Mouse (Mus musculus): ENCODE measurements around the gene Cdc34b. TPM values are rescaled to one million over a fixed set of nuclear protein-coding genes. Genes with fewer than 3 reads are reported as not detected.

Cdc34b gene
- total and polyA plus RNA-seq, 3 experiments = 0.19 to 0.29 TPM; not detected in 1

DNA sequence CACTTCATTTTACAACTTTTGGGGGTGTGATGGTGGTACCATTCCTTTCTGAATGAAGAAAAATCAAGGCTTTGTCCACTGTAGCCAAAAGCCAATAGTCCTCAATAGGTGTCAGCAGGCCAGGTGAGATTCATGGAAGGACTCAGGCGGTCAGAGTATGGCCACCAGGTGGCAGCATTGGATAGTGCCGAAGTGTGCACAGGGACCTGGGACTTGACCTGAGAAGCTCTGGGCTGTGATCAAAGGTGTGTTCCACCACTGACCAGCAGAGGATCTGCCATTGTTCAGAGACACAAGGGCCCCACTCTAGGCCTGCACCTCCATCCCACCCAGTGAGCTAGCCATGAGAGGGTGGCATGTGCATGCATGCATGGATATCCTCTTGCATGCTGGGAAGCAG is 43.7 kb downstream of the Cdc34b start:
- no peak overlapping the region for H3K4me3 ChIP-seq (ENCODE audit: control insufficient read depth in 1 of 2, insufficient read depth in 1 of 2, low read depth in 2 of 2, low read length in 2 of 2)
- TF ChIP-seq UBTF (IDR thresholded peaks at IDR 0.05; ENCODE audit: borderline replicate concordance, insufficient read depth, low read depth, low read length) (no peak), ZKSCAN1 (IDR thresholded peaks at IDR 0.05; ENCODE audit: low read depth, low read length) (no peak), RAD21 (IDR thresholded peaks at IDR 0.05; ENCODE audit: low read depth, low read length) (peak; percentile 49), CHD1 (IDR thresholded peaks at IDR 0.05; ENCODE audit: low read depth, low read length) (no peak), CTCF (IDR thresholded peaks at IDR 0.05 in 2 of 3, conservative IDR thresholded peaks at IDR 0.05 in 1 of 3; ENCODE audit: control insufficient read depth in 1 of 3, insufficient read depth in 1 of 3, low read depth in 2 of 3, low read length in 3 of 3, poor library complexity in 1 of 3, severe bottlenecking in 1 of 3) (peak; percentile 68 to 92 (median 77)), ZC3H11A (IDR thresholded peaks at IDR 0.05; ENCODE audit: low read depth, low read length) (peak; percentile 30; the same call in 1 of the 2 replicates), SMC3 (IDR thresholded peaks at IDR 0.05; ENCODE audit: low read depth, low read length) (peak; percentile 50), MAZ (IDR thresholded peaks at IDR 0.05; ENCODE audit: low read depth, low read length) (no peak)
- no peaks in the 10 kb centered on the region for H3K36me3 ChIP-seq (ENCODE audit: control insufficient read depth in 1 of 2, insufficient read depth in 2 of 2, low read length in 2 of 2)
- H3K9ac ChIP-seq (ENCODE audit: control insufficient read depth, low read depth, low read length, poor library complexity, severe bottlenecking) = no peak overlapping the region
- no peaks in the 10 kb centered on the region for H3K4me1 ChIP-seq (ENCODE audit: control insufficient read depth in 1 of 2, insufficient read depth in 2 of 2, low read length in 2 of 2)
- no peak overlapping the region for H3K27ac ChIP-seq (ENCODE audit: control insufficient read depth, low read depth, low read length)
- no peaks in the 10 kb centered on the region for H3K9me3 ChIP-seq (replicated peaks; ENCODE audit: insufficient read depth, low read length)
- H3K79me2 ChIP-seq (ENCODE audit: control insufficient read depth, insufficient read depth, low read length, poor library complexity) = no peaks in the 10 kb centered on the region
- peaks cover 7 to 10% of the 10 kb centered on the region in 2 experiments for H3K27me3 ChIP-seq (ENCODE audit: control insufficient read depth in 1 of 2, insufficient read depth in 2 of 2, low read length in 2 of 2)
- DNase-seq (ENCODE audit: low read depth, low spot score) = peak; percentile 64

DNA sequence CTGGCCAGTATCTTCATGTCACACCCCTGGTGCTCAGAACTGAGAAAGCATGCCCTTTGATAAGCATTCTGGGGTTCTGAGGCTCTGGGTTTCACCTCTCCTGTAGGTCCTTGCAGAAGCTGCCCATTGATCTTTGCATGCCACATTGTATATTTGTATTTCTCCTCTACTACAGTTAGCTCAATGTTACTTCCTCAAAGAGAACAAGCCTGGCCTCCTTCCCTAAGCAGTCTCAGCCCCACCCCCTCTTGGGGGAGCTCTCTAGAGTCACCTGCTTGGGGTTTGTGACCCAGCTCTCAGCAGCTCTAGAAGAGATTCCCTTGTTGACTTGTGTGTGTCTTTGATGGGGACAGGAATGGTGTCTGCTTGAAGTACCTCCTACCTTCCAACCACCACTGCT is 50.1 kb downstream of the Cdc34b start:
- Histone ChIP-seq H3K4me1 (ENCODE audit: control insufficient read depth in 1 of 2, insufficient read depth in 2 of 2, low read length in 2 of 2) (no peaks in the 10 kb centered on the region), H3K27me3 (ENCODE audit: control insufficient read depth in 1 of 2, insufficient read depth in 2 of 2, low read length in 2 of 2) (peaks cover 9 to 14% of the 10 kb centered on the region in 2 experiments), H3K79me2 (ENCODE audit: control insufficient read depth, insufficient read depth, low read length, poor library complexity) (no peaks in the 10 kb centered on the region), H3K27ac (ENCODE audit: control insufficient read depth, low read depth, low read length) (no peak overlapping the region), H3K9ac (ENCODE audit: control insufficient read depth, low read depth, low read length, poor library complexity, severe bottlenecking) (no peak overlapping the region), H3K4me3 (ENCODE audit: control insufficient read depth in 1 of 2, insufficient read depth in 1 of 2, low read depth in 2 of 2, low read length in 2 of 2) (no peak overlapping the region), H3K36me3 (ENCODE audit: control insufficient read depth in 1 of 2, insufficient read depth in 2 of 2, low read length in 2 of 2) (no peaks in the 10 kb centered on the region), H3K9me3 (replicated peaks; ENCODE audit: insufficient read depth, low read length) (no peaks in the 10 kb centered on the region)
- peak; percentile 30 for DNase-seq (ENCODE audit: low read depth, low spot score)
- TF ChIP-seq MAZ (IDR thresholded peaks at IDR 0.05; ENCODE audit: low read depth, low read length) (no peak), ZMIZ1 (IDR thresholded peaks at IDR 0.05; ENCODE audit: low read depth, low read length) (no peak), USF1 (IDR thresholded peaks at IDR 0.05; ENCODE audit: low read depth, low read length) (no peak), USF2 (IDR thresholded peaks at IDR 0.05; ENCODE audit: borderline replicate concordance in 1 of 2, insufficient read depth in 1 of 2, low read depth in 1 of 2, low read length in 2 of 2) (no peak), UBTF (IDR thresholded peaks at IDR 0.05; ENCODE audit: borderline replicate concordance, insufficient read depth, low read depth, low read length) (no peak), MYC (IDR thresholded peaks at IDR 0.05; ENCODE audit: low read depth, low read length) (no peak), TCF12 (IDR thresholded peaks at IDR 0.05; ENCODE audit: low read depth, low read length) (no peak)

Other genes starting within 250 kb of the Cdc34b start
- not detected in 2 replicates for gene Epn3, start 241.8 kb upstream of the Cdc34b start, total RNA-seq (2012; rRNA removed)
- not detected for gene Epn3, start 241.8 kb upstream of the Cdc34b start, polyA plus RNA-seq (2012; ENCODE audit: insufficient read depth in 1 of 2, insufficient read length in 2 of 2, low read depth in 1 of 2, low replicate concordance in 2 of 2, missing spikeins in 1 of 2)
- gene Mycbpap, start 220.0 kb upstream of the Cdc34b start, total RNA-seq (2012; rRNA removed) = 0.12 TPM in 1 of 2 replicates, not detected in the other
- gene Mycbpap, start 220.0 kb upstream of the Cdc34b start, polyA plus RNA-seq (2012; ENCODE audit: insufficient read depth in 1 of 2, insufficient read length in 2 of 2, low read depth in 1 of 2, low replicate concordance in 2 of 2, missing spikeins in 1 of 2) = under 1 TPM in 1 of 2 experiments, not detected in 1; 0.17 TPM
- 27.9 and 28.7 TPM in 2 replicates for gene Rsad1, start 192.5 kb upstream of the Cdc34b start, total RNA-seq (2012; rRNA removed)
- 10 to 100 TPM in 1 of 2 experiments, not detected in 1; 24.0 TPM for gene Rsad1, start 192.5 kb upstream of the Cdc34b start, polyA plus RNA-seq (2012; ENCODE audit: insufficient read depth in 1 of 2, insufficient read length in 2 of 2, low read depth in 1 of 2, low replicate concordance in 2 of 2, missing spikeins in 1 of 2)
- gene Chad, start 176.7 kb upstream of the Cdc34b start, total RNA-seq (2012; rRNA removed) = 0.08 TPM in 1 of 2 replicates, not detected in the other
- gene Chad, start 176.7 kb upstream of the Cdc34b start, polyA plus RNA-seq (2012; ENCODE audit: insufficient read depth in 1 of 2, insufficient read length in 2 of 2, low read depth in 1 of 2, low replicate concordance in 2 of 2, missing spikeins in 1 of 2) = under 1 TPM in 1 of 2 experiments, not detected in 1; 0.11 TPM
- 2.8 and 3.3 TPM in 2 replicates for gene Acsf2, start 139.9 kb upstream of the Cdc34b start, total RNA-seq (2012; rRNA removed)
- 10 to 100 TPM in 1 of 2 experiments, not detected in 1; 13.1 TPM for gene Acsf2, start 139.9 kb upstream of the Cdc34b start, polyA plus RNA-seq (2012; ENCODE audit: insufficient read depth in 1 of 2, insufficient read length in 2 of 2, low read depth in 1 of 2, low replicate concordance in 2 of 2, missing spikeins in 1 of 2)
- gene Lrrc59, start 112.0 kb upstream of the Cdc34b start, total RNA-seq (2012; rRNA removed) = 423 and 464 TPM in 2 replicates
- gene Lrrc59, start 112.0 kb upstream of the Cdc34b start, polyA plus RNA-seq (2012; ENCODE audit: insufficient read depth in 1 of 2, insufficient read length in 2 of 2, low read depth in 1 of 2, low replicate concordance in 2 of 2, missing spikeins in 1 of 2) = 100 to 1,000 TPM; 486 to 633 TPM
- 114 and 129 TPM in 2 replicates for gene Mrpl27, start 88.0 kb upstream of the Cdc34b start, total RNA-seq (2012; rRNA removed)
- 100 to 1,000 TPM in 1 of 2 experiments, not detected in 1; 102 TPM for gene Mrpl27, start 88.0 kb upstream of the Cdc34b start, polyA plus RNA-seq (2012; ENCODE audit: insufficient read depth in 1 of 2, insufficient read length in 2 of 2, low read depth in 1 of 2, low replicate concordance in 2 of 2, missing spikeins in 1 of 2)
- 43.8 and 54.9 TPM in 2 replicates for gene Eme1, start 87.8 kb upstream of the Cdc34b start, total RNA-seq (2012; rRNA removed)
- 10 to 100 TPM in 1 of 2 experiments, not detected in 1; 41.8 TPM for gene Eme1, start 87.8 kb upstream of the Cdc34b start, polyA plus RNA-seq (2012; ENCODE audit: insufficient read depth in 1 of 2, insufficient read length in 2 of 2, low read depth in 1 of 2, low replicate concordance in 2 of 2, missing spikeins in 1 of 2)
- 8.4 and 10.1 TPM in 2 replicates for gene Xylt2, start 64.3 kb upstream of the Cdc34b start, total RNA-seq (2012; rRNA removed)
- gene Xylt2, start 64.3 kb upstream of the Cdc34b start, polyA plus RNA-seq (2012; ENCODE audit: insufficient read depth in 1 of 2, insufficient read length in 2 of 2, low read depth in 1 of 2, low replicate concordance in 2 of 2, missing spikeins in 1 of 2) = 10 to 100 TPM in 1 of 2 experiments, not detected in 1; 12.4 TPM
- not detected in 2 replicates for gene Gm11541, start 37.3 kb upstream of the Cdc34b start, total RNA-seq (2012; rRNA removed)
- not detected for gene Gm11541, start 37.3 kb upstream of the Cdc34b start, polyA plus RNA-seq (2012; ENCODE audit: insufficient read depth in 1 of 2, insufficient read length in 2 of 2, low read depth in 1 of 2, low replicate concordance in 2 of 2, missing spikeins in 1 of 2)
- not detected in 2 replicates for gene Tmem92, start 40.9 kb downstream of the Cdc34b start, total RNA-seq (2012; rRNA removed)
- gene Tmem92, start 40.9 kb downstream of the Cdc34b start, polyA plus RNA-seq (2012; ENCODE audit: insufficient read depth in 1 of 2, insufficient read length in 2 of 2, low read depth in 1 of 2, low replicate concordance in 2 of 2, missing spikeins in 1 of 2) = not detected
- gene Col1a1, start 194.4 kb downstream of the Cdc34b start, total RNA-seq (2012; rRNA removed) = 0.12 and 0.20 TPM in 2 replicates
- under 1 TPM in 1 of 2 experiments, not detected in 1; 0.61 TPM for gene Col1a1, start 194.4 kb downstream of the Cdc34b start, polyA plus RNA-seq (2012; ENCODE audit: insufficient read depth in 1 of 2, insufficient read length in 2 of 2, low read depth in 1 of 2, low replicate concordance in 2 of 2, missing spikeins in 1 of 2)
- gene Hils1, start 225.8 kb downstream of the Cdc34b start, total RNA-seq (2012; rRNA removed) = not detected in 2 replicates
- gene Hils1, start 225.8 kb downstream of the Cdc34b start, polyA plus RNA-seq (2012; ENCODE audit: insufficient read depth in 1 of 2, insufficient read length in 2 of 2, low read depth in 1 of 2, low replicate concordance in 2 of 2, missing spikeins in 1 of 2) = not detected
- gene Sgca, start 234.5 kb downstream of the Cdc34b start, total RNA-seq (2012; rRNA removed) = not detected in 2 replicates
- not detected for gene Sgca, start 234.5 kb downstream of the Cdc34b start, polyA plus RNA-seq (2012; ENCODE audit: insufficient read depth in 1 of 2, insufficient read length in 2 of 2, low read depth in 1 of 2, low replicate concordance in 2 of 2, missing spikeins in 1 of 2)
- 113 and 150 TPM in 2 replicates for gene Ppp1r9b, start 249.3 kb downstream of the Cdc34b start, total RNA-seq (2012; rRNA removed)
- 100 to 1,000 TPM in 1 of 2 experiments, 10 to 100 TPM in 1; 47.0 to 169 TPM for gene Ppp1r9b, start 249.3 kb downstream of the Cdc34b start, polyA plus RNA-seq (2012; ENCODE audit: insufficient read depth in 1 of 2, insufficient read length in 2 of 2, low read depth in 1 of 2, low replicate concordance in 2 of 2, missing spikeins in 1 of 2)

All from MEL (cell line).